ENCODE assay signal across 16 mouse cellular contexts in the genomic region with DNA sequence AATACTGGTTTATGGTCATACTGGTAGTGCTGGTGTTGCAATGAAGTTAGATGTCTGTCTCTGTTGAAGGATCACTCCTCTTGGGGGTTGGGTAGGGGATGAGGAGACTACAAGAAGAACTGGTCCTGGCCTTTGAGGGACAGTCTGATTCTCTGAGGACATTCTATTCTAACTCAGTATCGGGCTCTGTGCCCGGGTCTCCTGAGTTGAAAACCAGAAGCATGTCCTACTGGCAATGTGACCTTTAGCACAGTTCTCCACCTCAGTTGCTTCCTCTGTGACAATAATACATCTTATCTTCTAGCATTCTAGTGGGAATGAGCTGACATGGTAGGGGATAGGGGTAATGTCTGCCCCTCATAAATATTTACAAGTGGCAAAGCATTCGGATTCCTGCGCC. TPM values are rescaled to one million over a fixed set of nuclear protein-coding genes. Genes with fewer than 3 reads are reported as not detected.
"Had no signal": no experiment of that assay in that cellular context is flagged by ENCODE, and none has a peak within 500 bp of the region (broad histone marks: within the 10 kb centered on the region; RNA-seq: fewer than 3 reads in every experiment).

No protein-coding gene starts in this region.

- H3K9ac ChIP-seq: liver, embryonic 13.5 days; lung, embryonic 14.5 days; midbrain, embryonic 12.5 days; midbrain, embryonic 15.5 days; neural tube, embryonic 13.5 days had no signal

- H3K36me3 ChIP-seq: liver, embryonic 13.5 days; midbrain, embryonic 12.5 days; midbrain, embryonic 15.5 days; neural tube, embryonic 13.5 days had no signal

- ATAC-seq: lung, postnatal 0 days; midbrain, embryonic 15.5 days had no signal

- DNase-seq: kidney, postnatal 14 days; layer of hippocampus, adult 9-11 months; layer of hippocampus, postnatal 36 days; liver, embryonic 13.5 days; lung, embryonic 14.5 days; thymus, adult 18-20 months; thymus, postnatal 36 days had no signal

- H3K9me3 ChIP-seq: liver, embryonic 13.5 days; midbrain, embryonic 12.5 days; midbrain, embryonic 15.5 days; neural tube, embryonic 13.5 days had no signal

- H3K27ac ChIP-seq: layer of hippocampus, adult 2 months; left cerebral cortex, adult 2 months; liver, embryonic 13.5 days; macrophage; midbrain, embryonic 12.5 days; midbrain, embryonic 15.5 days; neural tube, embryonic 13.5 days had no signal

- H3K4me2 ChIP-seq: liver, embryonic 13.5 days; lung, embryonic 14.5 days; midbrain, embryonic 12.5 days; midbrain, embryonic 15.5 days; neural tube, embryonic 13.5 days had no signal

- H3K4me1 ChIP-seq: midbrain, embryonic 12.5 days; midbrain, embryonic 15.5 days had no signal

- H3K4me3 ChIP-seq: layer of hippocampus, adult 2 months; left cerebral cortex, adult 2 months; liver, embryonic 13.5 days; midbrain, embryonic 12.5 days; midbrain, embryonic 15.5 days; neural tube, embryonic 13.5 days had no signal

RNA-seq across cellular contexts. Expression of gene Irx3, which starts 12.2 kb away (rescaled TPM):
- total RNA-seq: neutrophil, adult 5-6 weeks had no signal
- polyA plus RNA-seq: liver, embryonic 16.5 days; macrophage had no signal
